Mouse (Mus musculus): ENCODE measurements around the gene Cracr2a.

Cracr2a gene

DNA sequence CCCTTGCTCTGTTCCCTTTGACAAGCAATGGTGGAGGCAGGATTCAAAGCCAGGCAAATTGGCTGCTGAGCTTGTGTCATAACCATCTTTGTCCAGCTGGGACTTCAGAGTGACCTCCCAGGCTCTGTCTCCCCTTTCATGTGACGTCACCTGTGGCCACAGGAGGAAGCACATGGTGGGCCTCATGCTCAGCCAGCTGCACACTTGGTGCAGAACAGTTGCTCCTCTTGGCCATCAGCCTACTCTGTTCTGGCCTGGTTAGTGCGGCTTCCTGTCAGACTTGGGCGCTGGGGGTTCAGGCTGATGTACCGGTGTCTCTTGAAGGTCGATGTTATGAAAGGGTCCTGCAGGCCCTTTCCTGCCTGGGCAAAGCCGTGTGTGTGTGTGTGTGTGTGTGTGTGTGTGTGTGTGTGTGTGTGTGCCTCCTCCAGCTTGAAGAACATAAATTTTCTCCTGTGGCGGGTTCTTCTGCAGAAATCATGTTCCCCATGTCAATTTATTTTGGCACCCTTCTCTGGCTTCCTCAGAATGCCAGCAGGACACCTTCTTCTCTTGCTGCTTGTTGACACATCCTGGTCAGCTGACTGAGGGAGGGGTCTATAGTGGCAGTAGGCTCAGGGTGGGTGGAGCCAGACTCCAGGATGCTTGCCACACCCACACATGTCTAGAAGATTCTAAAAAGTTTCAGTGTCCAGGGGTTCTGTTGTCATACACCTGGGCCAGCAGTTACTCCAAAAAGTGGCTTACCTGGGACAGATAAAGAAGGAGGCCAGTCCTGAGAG lies 5.0 kb downstream of the Cracr2a start:
- no peak for DNase-seq (ENCODE audit: low spot score)

GRCm38 (mm10) chr6:127571849-127572550 lies 10.9 kb downstream of the Cracr2a start:
- no peak for DNase-seq (ENCODE audit: low spot score)

DNA sequence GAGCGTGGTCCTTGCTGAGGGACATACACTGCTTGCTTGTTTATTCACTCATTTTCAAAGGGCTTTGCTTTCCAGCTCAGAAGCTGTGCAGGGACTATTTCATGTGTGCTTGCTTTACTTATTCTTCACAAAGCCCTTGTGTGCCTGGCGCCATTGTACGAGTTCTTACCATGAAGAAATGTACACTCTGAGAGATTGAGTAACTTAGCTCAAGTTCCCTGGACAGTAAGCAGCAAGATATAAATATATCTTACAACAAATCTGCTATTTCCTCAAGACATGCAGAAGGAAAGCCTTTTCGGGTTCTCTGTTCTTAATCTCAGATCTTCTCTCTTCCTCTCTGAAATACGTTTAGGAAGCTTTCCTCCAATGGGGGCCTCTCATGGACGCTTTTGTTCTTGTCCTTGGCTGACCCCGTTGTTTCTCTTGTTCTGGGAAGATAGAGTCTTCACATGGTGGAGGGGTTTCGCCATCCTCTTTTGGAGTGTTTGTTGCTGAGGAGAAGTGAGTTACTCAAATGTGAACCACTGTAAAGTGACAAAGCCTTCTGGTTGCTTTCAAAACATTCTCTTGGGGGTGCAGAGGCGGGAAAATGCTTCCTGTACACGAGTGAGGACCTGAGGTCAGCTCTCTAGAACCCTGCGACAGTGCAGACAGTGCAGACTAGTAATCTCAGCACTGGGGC lies 12.8 kb downstream of the Cracr2a start:
- no peak for DNase-seq (ENCODE audit: low spot score)

- DNase-seq (ENCODE audit: low spot score) = no peak
Measured at GRCm38 (mm10) chr6:127575194-127575593, 14.1 kb downstream of the Cracr2a start.

- DNase-seq (ENCODE audit: low spot score) = no peak
Measured at GRCm38 (mm10) chr6:127577688-127578087, 16.6 kb downstream of the Cracr2a start.

GRCm38 (mm10) chr6:127578316-127578715 lies 17.2 kb downstream of the Cracr2a start:
- DNase-seq (ENCODE audit: low spot score) = no peak

DNA sequence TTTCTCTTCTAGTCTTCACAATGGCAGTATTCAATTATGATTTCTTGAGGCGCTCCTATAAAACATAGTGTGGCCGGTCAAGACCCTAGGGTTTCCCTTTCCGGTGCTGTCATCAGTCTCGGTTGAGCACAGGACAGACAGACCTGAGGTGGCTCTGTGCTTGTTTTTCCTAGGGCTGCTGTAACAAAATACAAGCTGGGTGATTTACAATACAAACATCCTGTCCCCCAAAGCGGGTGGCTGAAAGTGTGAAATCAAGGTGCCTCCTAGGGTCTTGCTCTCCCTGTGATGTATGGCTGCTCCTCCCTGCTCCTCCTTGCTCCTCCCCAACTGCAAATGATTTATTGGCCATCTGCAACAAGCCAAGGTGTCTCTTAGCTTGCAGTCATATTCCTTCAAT lies 17.7 kb downstream of the Cracr2a start:
- no peak for DNase-seq (ENCODE audit: low spot score)

- DNase-seq (ENCODE audit: low spot score) = no peak
Measured at GRCm38 (mm10) chr6:127581915-127582314, 20.8 kb downstream of the Cracr2a start.

DNA sequence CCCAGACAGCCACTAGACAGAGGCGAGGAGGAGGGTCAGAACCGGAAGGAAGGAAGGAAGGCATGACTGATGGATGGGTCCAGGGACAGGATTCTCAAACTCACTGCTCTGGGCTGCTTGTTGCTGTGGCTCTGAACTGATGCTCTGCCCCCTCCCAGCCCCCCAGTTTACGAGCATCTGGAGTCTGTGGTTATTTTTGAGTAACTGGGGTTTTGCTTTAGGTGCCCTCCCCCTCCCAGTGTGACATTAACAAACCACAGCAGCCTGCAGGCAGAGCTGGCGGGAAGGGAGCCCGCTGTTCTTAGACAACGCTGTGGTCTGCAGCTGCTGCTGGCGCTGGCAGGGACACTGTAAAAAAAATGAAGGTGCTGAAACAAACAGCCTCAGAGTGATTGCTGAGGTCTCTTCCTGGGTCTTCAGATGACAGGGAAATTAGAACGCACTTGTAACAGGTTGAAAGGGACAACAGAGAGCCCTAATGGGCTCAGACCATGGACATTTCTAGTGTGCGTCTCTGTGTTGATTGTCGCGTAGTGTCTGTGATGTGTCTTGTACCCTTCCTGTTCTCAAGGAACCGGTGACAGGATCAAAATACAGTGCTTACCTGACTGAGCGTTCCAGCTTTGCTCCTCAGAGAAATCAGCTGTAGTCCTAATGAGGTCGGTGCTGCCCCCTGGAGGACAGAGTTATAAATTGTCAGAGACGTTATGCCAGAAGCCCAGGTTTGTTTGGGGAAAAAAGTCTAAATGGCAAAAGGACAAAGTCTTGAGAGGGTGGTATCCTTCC lies 21.4 kb downstream of the Cracr2a start:
- peak; percentile 82 for DNase-seq (ENCODE audit: low spot score)

DNA sequence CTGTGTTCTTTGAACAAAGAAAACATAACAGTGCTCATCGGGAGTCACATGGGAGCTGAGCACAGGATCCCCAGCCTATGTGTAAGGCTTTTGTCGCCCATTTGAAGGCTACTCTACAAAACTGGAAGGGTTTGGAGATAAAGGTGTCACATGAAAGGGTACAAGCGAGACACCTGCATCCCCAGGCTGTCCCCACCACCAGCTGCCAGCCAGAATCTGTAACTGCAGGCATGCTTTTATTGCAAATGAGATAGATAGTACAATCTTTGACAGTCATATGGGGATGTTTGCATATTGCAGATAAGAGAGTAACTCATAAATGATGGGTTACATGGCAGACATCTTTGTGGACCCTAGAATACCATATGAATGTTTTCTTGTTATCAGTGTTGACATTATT lies 30.3 kb downstream of the Cracr2a start:
- DNase-seq (ENCODE audit: low spot score) = no peak

DNA sequence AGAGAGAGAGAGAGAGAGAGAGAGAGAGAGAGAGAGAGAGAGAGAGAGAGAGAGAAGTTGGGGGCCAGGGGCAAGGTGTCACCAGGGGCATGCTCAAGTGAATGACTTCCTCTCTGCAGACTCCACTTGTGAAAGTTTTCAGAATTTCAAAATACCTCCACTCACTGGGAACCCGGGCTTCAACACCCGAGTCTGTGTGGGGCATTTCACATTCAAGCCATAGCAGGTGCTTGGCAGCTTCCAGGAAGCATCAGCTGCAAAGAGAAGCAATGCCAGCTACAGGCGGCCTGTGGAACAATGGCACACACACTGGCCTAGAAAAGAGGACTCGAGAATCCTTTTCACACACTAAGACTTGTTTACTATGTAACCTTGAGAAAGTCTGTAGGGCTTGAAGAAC lies 32.3 kb downstream of the Cracr2a start:
- DNase-seq (ENCODE audit: low spot score) = no peak

DNA sequence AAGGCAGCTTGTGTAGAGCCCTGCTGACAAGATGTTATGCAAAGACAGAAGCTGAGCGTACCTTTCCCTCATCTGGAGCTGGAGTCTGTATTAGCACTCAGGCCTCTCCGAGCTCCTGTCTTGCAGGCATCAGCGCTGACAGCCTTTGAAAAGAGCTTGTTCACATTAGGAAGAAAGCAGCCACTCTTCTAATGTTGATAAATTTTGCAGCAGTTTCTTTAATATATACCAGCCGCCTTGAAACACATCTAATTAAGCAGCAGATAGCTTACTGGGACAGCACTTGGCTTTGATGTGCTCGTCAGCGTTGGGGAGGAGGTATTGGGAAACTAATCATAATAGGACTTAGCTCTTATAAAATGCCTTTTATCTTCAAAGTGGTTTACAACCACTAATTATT lies 38.1 kb downstream of the Cracr2a start:
- DNase-seq (ENCODE audit: low spot score) = no peak

- no peak for DNase-seq (ENCODE audit: low spot score)
Measured at GRCm38 (mm10) chr6:127605067-127606025, 44.2 kb downstream of the Cracr2a start.

- DNase-seq (ENCODE audit: low spot score) = no peak
Measured at GRCm38 (mm10) chr6:127609673-127610072, 48.5 kb downstream of the Cracr2a start.

DNA sequence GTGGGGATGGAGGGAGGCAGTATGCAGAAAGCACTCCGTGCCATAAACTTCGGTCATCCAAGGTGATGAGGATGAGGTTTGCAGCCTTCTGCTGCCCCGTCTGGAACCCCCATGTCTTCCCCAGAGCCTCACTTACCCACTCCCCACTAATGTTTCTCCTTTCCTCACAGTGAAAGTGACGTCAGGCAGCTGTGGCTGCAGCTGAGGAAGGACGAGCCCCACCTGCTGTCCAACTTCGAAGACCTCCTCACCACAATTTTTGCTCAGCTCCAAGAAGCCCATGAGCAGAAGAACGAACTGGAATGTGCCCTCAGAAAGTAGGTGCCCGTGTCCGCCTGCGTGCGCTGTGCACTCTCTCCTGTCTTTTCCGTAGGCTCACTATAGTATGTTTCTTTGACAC lies 50.1 kb downstream of the Cracr2a start:
- no peak for DNase-seq (ENCODE audit: low spot score)

GRCm38 (mm10) chr6:127614083-127614984 lies 53.2 kb downstream of the Cracr2a start:
- no peak for DNase-seq (ENCODE audit: low spot score)

DNA sequence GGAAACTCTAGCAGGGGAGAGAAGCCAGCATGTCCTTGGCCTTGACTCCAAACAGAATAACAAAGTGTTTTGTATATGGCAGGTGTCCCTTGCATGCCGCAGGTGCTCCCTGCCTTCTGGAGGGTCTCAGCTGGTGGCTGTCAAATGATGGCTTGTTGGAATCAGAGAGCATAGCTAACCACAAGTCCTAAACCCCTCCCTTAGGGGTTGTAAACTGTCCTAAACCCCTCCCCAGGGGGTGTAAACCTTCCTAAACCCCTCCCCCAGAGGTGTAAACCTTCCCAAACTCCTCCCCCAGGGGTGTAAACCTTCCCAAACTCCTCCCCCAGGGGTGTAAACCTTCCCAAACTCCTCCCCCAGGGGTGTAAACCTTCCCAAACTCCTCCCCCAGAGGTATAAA lies 55.5 kb downstream of the Cracr2a start:
- DNase-seq (ENCODE audit: low spot score) = no peak

GRCm38 (mm10) chr6:127617258-127618025 lies 56.3 kb downstream of the Cracr2a start:
- DNase-seq (ENCODE audit: low spot score) = peak; percentile 25

- no peak for DNase-seq (ENCODE audit: low spot score)
Measured at GRCm38 (mm10) chr6:127618686-127619085, 57.5 kb downstream of the Cracr2a start.
